Mouse (Mus musculus) myocyte (in vitro differentiated cells): ENCODE data around the gene Galc.

ENCODE experiments used
- MYOD1 ChIP-seq, 3 experiments: IDR thresholded peaks; one replicate each; pipeline ENCODE4 v1.6.1; 2011; ENCODE audit warnings: control low read depth in 2 of 3, low read depth in 2 of 3, mild to moderate bottlenecking in 2 of 3, moderate library complexity in 1 of 3; ENCODE audit not compliant: insufficient read length in 2 of 3, control insufficient read depth in 1 of 3
- POLR2A ChIP-seq: IDR thresholded peaks from one replicate; pipeline ENCODE4 v1.6.1; 2011; ENCODE audit warnings: low read depth, mild to moderate bottlenecking, control low read depth, moderate library complexity; ENCODE audit not compliant: insufficient read length

GRCm38 (mm10) chr12:98294241-98294640 lies 35.0 kb upstream of the Galc start:
- no peak for TF ChIP-seq MYOD1 (IDR thresholded peaks at IDR 0.05; ENCODE audit: control insufficient read depth in 1 of 3, insufficient read length in 2 of 3, low read depth in 2 of 3)
- no peak for TF ChIP-seq POLR2A
